Mouse (Mus musculus): ENCODE measurements around the gene Tsc22d4.
A peak's percentile ranks its signal among the peaks of the same experiment; 100 is the strongest.

DNA sequence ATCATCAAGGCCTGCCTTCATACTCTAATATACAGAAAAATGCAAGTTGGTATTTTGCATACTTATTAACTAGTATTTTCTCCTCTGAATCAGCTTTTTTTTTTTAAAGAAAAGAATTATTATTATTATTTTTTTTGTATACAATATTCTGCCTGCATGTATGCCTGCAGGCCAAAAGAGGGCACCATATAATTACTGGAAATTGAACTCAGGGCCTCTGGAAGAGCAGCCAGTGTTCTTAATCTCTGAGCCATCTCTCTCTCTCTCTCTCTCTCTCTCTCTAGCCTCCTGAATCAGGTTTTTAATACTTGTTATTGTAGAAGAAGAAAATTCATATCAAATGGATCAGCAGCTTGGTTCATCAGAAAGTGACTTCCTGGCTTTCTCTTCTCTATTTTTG lies 46.0 kb downstream of the Tsc22d4 start:
- TF ChIP-seq CTCF (IDR thresholded peaks at IDR 0.05; ENCODE audit: low read depth) (peak; percentile 51), EP300 (IDR thresholded peaks at IDR 0.05; ENCODE audit: low read depth) (no peak)

All from heart, postnatal 0 days (tissue).